Mouse (Mus musculus) neural tube, embryonic 11.5 days (tissue): ENCODE results near the gene Inhbe. TPM values are rescaled to one million over a fixed set of nuclear protein-coding genes. Genes with fewer than 3 reads are reported as not detected.

Experiments used
- ATAC-seq: fragments of 200-750 bp; cut with Nextera tagmentation; 2 replicates; pipeline ENCODE4 v1.8.0; 2017; ENCODE audit warnings: moderate number of reproducible peaks, mild to moderate bottlenecking, moderate TSS enrichment, moderate library complexity; ENCODE audit not compliant: insufficient read depth, low FRiP score, low TSS enrichment
- DNase-seq: peaks from one replicate; pipeline ENCODE4 v3.0.0-alpha.2; 2015; ENCODE audit warnings: low spot score
- H3K27ac ChIP-seq: fragments of 300-500 bp; sonication (generic); 2 replicates; pipeline ENCODE4 v1.5.1; 2014; ENCODE audit warnings: low read depth, mild to moderate bottlenecking, low read length
- H3K27me3 ChIP-seq: fragments of 300-500 bp; sonication (generic); 2 replicates; pipeline ENCODE4 v1.6.1; 2014; ENCODE audit warnings: mild to moderate bottlenecking, low read length, mixed read lengths; ENCODE audit not compliant: control insufficient read depth, insufficient read depth
- H3K36me3 ChIP-seq: fragments of 300-500 bp; sonication (generic); 2 replicates; pipeline ENCODE4 v1.6.1; 2014; ENCODE audit warnings: mild to moderate bottlenecking, low read length, moderate library complexity, mixed read lengths; ENCODE audit not compliant: control insufficient read depth, insufficient read depth
- H3K4me1 ChIP-seq: fragments of 300-500 bp; sonication (generic); 2 replicates; pipeline ENCODE4 v1.6.1; 2014; ENCODE audit warnings: low read length, mixed read lengths; ENCODE audit not compliant: control insufficient read depth, insufficient read depth
- H3K4me2 ChIP-seq: fragments of 300-500 bp; sonication (generic); 2 replicates; pipeline ENCODE4 v1.6.1; 2014; ENCODE audit warnings: low read depth, mild to moderate bottlenecking, moderate library complexity
- H3K4me3 ChIP-seq: fragments of 300-500 bp; sonication (generic); 2 replicates; pipeline ENCODE4 v1.5.1; 2014; ENCODE audit warnings: low read depth, low read length
- H3K9ac ChIP-seq: fragments of 300-500 bp; sonication (generic); 2 replicates; pipeline ENCODE4 v1.6.1; 2014; ENCODE audit warnings: mild to moderate bottlenecking, low read length
- H3K9me3 ChIP-seq: fragments of 300-500 bp; sonication (generic); 2 replicates; pipeline ENCODE4 v1.6.1; 2016; ENCODE audit warnings: low read length; ENCODE audit not compliant: control insufficient read depth
- WGBS: fragments of 180-500 bp; shearing (Covaris S2); extraction: QIAGEN DNeasy Blood & Tissue Kit; methylation state at CpG from one replicate; pipeline ENCODE4 v1.1.7; 2014; 5-methylcytosine and 5-hydroxymethylcytosine counted together
- polyA plus RNA-seq: library from polyadenylated mRNA; unstranded; fragments of >200 nt; fragmentation: Nextera tagmentation; extraction: Ambion mirVana; gene quantifications from 2 replicates; pipeline ENCODE4 v1.2.1, GENCODE M21; 2014

Inhbe gene
- polyA plus RNA-seq, 1 experiment from 2014 or later: not detected

DNA sequence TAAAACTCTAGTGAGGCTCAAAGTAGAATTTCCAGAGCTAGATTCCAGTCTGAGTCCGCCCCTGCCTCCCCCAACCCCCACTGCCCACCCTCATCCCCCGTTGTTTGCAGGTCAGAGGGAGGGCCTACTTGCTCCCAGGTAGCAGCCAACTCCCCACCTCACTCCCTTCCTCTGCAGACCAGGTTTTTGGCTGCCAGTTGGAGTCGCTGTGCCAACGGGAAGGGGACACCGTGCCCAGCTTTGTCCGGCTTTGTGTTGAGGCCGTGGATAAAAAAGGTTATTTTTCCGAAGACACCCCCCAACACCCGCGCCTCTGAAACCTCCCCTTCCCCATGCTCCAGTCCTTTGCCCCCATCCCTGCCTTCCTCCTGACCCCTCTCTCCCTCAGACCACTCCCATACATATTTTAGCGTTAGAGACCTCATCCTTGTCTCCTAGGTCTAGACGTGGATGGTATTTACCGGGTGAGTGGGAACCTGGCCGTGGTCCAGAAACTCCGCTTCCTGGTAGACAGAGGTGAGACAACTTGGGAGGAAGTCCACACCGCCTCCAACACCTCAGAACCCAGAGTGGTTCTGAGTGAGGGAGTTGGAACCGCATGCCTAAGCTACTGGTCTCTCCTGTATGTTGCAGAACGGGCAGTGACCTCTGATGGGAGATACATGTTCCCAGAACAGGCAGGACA is 26.6 kb downstream of the Inhbe start:
- Histone ChIP-seq H3K4me2 (no peak overlapping the region), H3K9ac (no peak overlapping the region), H3K4me1 (peaks cover 6% of the 10 kb centered on the region), H3K27ac (no peak overlapping the region), H3K9me3 (no peaks in the 10 kb centered on the region), H3K27me3 (peaks cover 37% of the 10 kb centered on the region), H3K36me3 (peaks cover 4% of the 10 kb centered on the region; the same call in 1 of the 2 replicates), H3K4me3 (no peak overlapping the region)
- 54% methylated on average over 18 of the region's 18 CpGs for WGBS
- DNase-seq: no peak
- no peak for ATAC-seq

GRCm38 (mm10) chr10:127326828-127327227 is 27.4 kb downstream of the Inhbe start:
- H3K36me3 ChIP-seq: no peaks in the 10 kb centered on the region
- no peaks in the 10 kb centered on the region for H3K9me3 ChIP-seq
- no peak overlapping the region for H3K27ac ChIP-seq
- H3K4me2 ChIP-seq: peak overlapping the region; percentile 47
- peak overlapping the region; percentile 31 for H3K4me3 ChIP-seq
- DNase-seq: no peak
- H3K9ac ChIP-seq: peak overlapping the region; percentile 26
- peaks cover 6% of the 10 kb centered on the region for H3K4me1 ChIP-seq
- peaks cover 37% of the 10 kb centered on the region for H3K27me3 ChIP-seq
- ATAC-seq: no peak
- WGBS: 5% methylated on average over 29 of the region's 29 CpGs

- Histone ChIP-seq H3K4me1 (peaks cover 6% of the 10 kb centered on the region), H3K9ac (peak overlapping the region; percentile 26), H3K27me3 (peaks cover 37% of the 10 kb centered on the region), H3K4me3 (peak overlapping the region; percentile 31), H3K9me3 (no peaks in the 10 kb centered on the region), H3K27ac (no peak overlapping the region), H3K4me2 (peak overlapping the region; percentile 47), H3K36me3 (no peaks in the 10 kb centered on the region)
- under 1% methylated on average over 53 of the region's 54 CpGs for WGBS
- DNase-seq (peak; percentile 57), ATAC-seq (no peak)
Observed at GRCm38 (mm10) chr10:127326017-127326801, 28.0 kb downstream of the Inhbe start.

- Histone ChIP-seq H3K4me3 (0 out of 2 replicates have a peak overlapping the region, but pooled peaks have one; percentile 31), H3K27me3 (peaks cover 37% of the 10 kb centered on the region), H3K36me3 (no peaks in the 10 kb centered on the region), H3K9ac (no peak overlapping the region), H3K27ac (no peak overlapping the region), H3K4me1 (peaks cover 6% of the 10 kb centered on the region), H3K9me3 (no peaks in the 10 kb centered on the region), H3K4me2 (peak overlapping the region; percentile 47; the same call in 1 of the 2 replicates)
- WGBS: 24% methylated on average over 14 of the region's 14 CpGs
- no peak for ATAC-seq
- no peak for DNase-seq
Observed at GRCm38 (mm10) chr10:127325454-127326016, 28.7 kb downstream of the Inhbe start.

DNA sequence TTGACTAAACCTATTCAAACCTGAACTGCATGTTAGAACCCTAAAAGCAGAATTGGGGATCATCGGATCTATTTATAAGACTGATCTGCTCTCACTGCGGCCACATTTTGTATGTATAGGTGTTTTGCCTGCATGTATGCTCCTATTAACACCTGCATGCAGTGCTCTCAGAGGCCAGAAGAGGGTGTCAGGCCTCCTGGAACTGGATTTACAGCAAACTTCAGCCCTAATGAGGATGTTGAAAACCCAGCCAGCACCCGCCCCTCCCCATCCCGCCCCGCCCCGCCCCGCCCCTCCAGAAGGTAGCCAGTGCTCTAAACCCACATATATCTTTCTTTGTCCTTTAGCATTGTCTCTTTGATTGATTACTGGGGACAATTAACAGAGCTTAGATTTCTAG is 29.7 kb downstream of the Inhbe start:
- no peak overlapping the region for H3K4me3 ChIP-seq
- H3K27ac ChIP-seq: no peak overlapping the region
- 12% methylated on average over 7 of the region's 7 CpGs for WGBS
- no peaks in the 10 kb centered on the region for H3K9me3 ChIP-seq
- H3K4me2 ChIP-seq: no peak overlapping the region
- H3K9ac ChIP-seq: no peak overlapping the region
- peaks cover 37% of the 10 kb centered on the region for H3K27me3 ChIP-seq
- DNase-seq (peak; percentile 44), ATAC-seq (no peak)
- no peaks in the 10 kb centered on the region for H3K36me3 ChIP-seq
- H3K4me1 ChIP-seq: peaks cover 6% of the 10 kb centered on the region

DNA sequence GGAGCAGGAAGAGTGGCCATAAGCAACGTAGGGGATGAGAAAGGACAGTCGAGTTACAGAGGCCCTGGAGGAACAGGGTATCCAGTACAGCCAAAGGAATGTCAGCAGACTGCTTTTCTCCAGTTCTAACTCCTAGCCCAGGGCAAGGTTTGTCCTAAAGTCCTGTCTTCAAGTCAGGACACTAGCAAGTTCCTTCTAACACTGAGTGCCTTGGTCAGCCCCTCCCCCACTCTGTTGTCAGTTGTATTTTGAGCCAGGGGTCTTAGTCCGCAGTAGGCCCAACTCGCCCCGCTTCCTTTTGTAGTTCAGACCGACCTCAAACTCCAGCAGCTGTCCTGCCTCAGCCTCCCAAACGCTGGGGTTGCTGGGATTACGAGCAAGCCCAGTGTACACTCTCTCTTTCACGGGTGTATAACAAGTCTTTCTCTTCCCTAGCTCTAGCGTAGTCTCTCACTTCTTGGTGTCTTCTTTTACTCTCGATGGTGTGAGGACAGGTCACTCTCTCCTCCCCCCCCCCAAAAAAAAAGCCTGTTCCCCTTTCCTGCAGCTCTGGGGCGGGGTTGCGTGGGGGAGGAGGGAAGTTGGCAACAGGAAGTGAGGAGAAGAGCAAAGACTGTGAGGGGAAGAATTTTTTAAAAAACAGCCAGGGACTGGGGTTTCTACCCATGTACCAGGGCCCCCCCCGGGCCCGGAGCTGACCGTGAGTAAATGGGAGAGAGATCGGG is 30.9 kb downstream of the Inhbe start:
- H3K9ac ChIP-seq: no peak overlapping the region
- DNase-seq: no peak
- H3K4me3 ChIP-seq: no peak overlapping the region
- ATAC-seq: no peak
- no peak overlapping the region for H3K4me2 ChIP-seq
- 79% methylated on average over 17 of the region's 17 CpGs for WGBS
- no peak overlapping the region for H3K27ac ChIP-seq
- H3K36me3 ChIP-seq: no peaks in the 10 kb centered on the region
- H3K9me3 ChIP-seq: no peaks in the 10 kb centered on the region
- peaks cover 35% of the 10 kb centered on the region for H3K27me3 ChIP-seq
- H3K4me1 ChIP-seq: peaks cover 6% of the 10 kb centered on the region

GRCm38 (mm10) chr10:127322669-127323068 is 31.5 kb downstream of the Inhbe start:
- Histone ChIP-seq H3K27me3 (peaks cover 29% of the 10 kb centered on the region), H3K4me1 (peaks cover 6% of the 10 kb centered on the region)

GRCm38 (mm10) chr10:127322178-127322577 is 32.0 kb downstream of the Inhbe start:
- no peaks in the 10 kb centered on the region for H3K36me3 ChIP-seq
- H3K27me3 ChIP-seq: peaks cover 24% of the 10 kb centered on the region
- DNase-seq: no peak
- H3K9me3 ChIP-seq: no peaks in the 10 kb centered on the region
- 70% methylated on average over 13 of the region's 13 CpGs for WGBS
- peaks cover 6% of the 10 kb centered on the region for H3K4me1 ChIP-seq
- no peak overlapping the region for H3K9ac ChIP-seq
- no peak overlapping the region for H3K27ac ChIP-seq
- ATAC-seq: no peak
- no peak overlapping the region for H3K4me2 ChIP-seq
- no peak overlapping the region for H3K4me3 ChIP-seq

More at GRCm38 (mm10) chr10:127322669-127323068, 31.5 kb downstream of the Inhbe start:
- Histone ChIP-seq H3K9ac (no peak overlapping the region), H3K27ac (no peak overlapping the region), H3K4me3 (no peak overlapping the region), H3K4me2 (no peak overlapping the region), H3K36me3 (no peaks in the 10 kb centered on the region), H3K9me3 (no peaks in the 10 kb centered on the region)
- no peak for DNase-seq
- no peak for ATAC-seq
- WGBS: 81% methylated on average over 4 of the region's 4 CpGs
